Mouse (Mus musculus): ENCODE data around the gene Mrpl23.

The Mrpl23 gene

GRCm38 (mm10) chr7:142532671-142533058 is at the start of gene Mrpl23:
Gene Mrpl23, plus strand, starts transcription at chr7:142532686.
- DNase-seq (ENCODE audit: low spot score): no peak

- DNase-seq (ENCODE audit: low spot score): no peak
Measured at GRCm38 (mm10) chr7:142483136-142483535, 49.4 kb upstream of the Mrpl23 start.

- DNase-seq (ENCODE audit: low spot score): no peak
Measured at GRCm38 (mm10) chr7:142484780-142485179, 47.7 kb upstream of the Mrpl23 start.

- DNase-seq (ENCODE audit: low spot score): no peak
Measured at GRCm38 (mm10) chr7:142486751-142487162, 45.7 kb upstream of the Mrpl23 start.

GRCm38 (mm10) chr7:142487341-142487859 is 45.1 kb upstream of the Mrpl23 start:
- no peak for DNase-seq (ENCODE audit: low spot score)

- DNase-seq (ENCODE audit: low spot score): no peak
Measured at GRCm38 (mm10) chr7:142488053-142488452, 44.4 kb upstream of the Mrpl23 start.

GRCm38 (mm10) chr7:142493535-142493934 is 39.0 kb upstream of the Mrpl23 start:
- DNase-seq (ENCODE audit: low spot score): no peak

- no peak for DNase-seq (ENCODE audit: low spot score)
Measured at GRCm38 (mm10) chr7:142496158-142496557, 36.3 kb upstream of the Mrpl23 start.

GRCm38 (mm10) chr7:142496800-142497199 is 35.7 kb upstream of the Mrpl23 start:
- DNase-seq (ENCODE audit: low spot score): no peak

GRCm38 (mm10) chr7:142497775-142498174 is 34.7 kb upstream of the Mrpl23 start:
- no peak for DNase-seq (ENCODE audit: low spot score)

GRCm38 (mm10) chr7:142498575-142498974 is 33.9 kb upstream of the Mrpl23 start, which contains the start of gene Tnnt3:
Gene Tnnt3, plus strand, starts transcription at chr7:142498836.
- no peak for DNase-seq (ENCODE audit: low spot score)

GRCm38 (mm10) chr7:142499010-142499721 is 33.3 kb upstream of the Mrpl23 start:
- no peak for DNase-seq (ENCODE audit: low spot score)

GRCm38 (mm10) chr7:142500032-142500431 is 32.5 kb upstream of the Mrpl23 start:
- no peak for DNase-seq (ENCODE audit: low spot score)

GRCm38 (mm10) chr7:142503206-142503605 is 29.3 kb upstream of the Mrpl23 start:
- no peak for DNase-seq (ENCODE audit: low spot score)

- no peak for DNase-seq (ENCODE audit: low spot score)
Measured at GRCm38 (mm10) chr7:142505942-142506341, 26.5 kb upstream of the Mrpl23 start.

- no peak for DNase-seq (ENCODE audit: low spot score)
Measured at GRCm38 (mm10) chr7:142506501-142506900, 26.0 kb upstream of the Mrpl23 start.

GRCm38 (mm10) chr7:142507453-142507852 is 25.0 kb upstream of the Mrpl23 start:
- no peak for DNase-seq (ENCODE audit: low spot score)

GRCm38 (mm10) chr7:142509518-142509917 is 23.0 kb upstream of the Mrpl23 start:
- DNase-seq (ENCODE audit: low spot score): no peak

GRCm38 (mm10) chr7:142510021-142510777 is 22.3 kb upstream of the Mrpl23 start:
- no peak for DNase-seq (ENCODE audit: low spot score)

GRCm38 (mm10) chr7:142514048-142514447 is 18.4 kb upstream of the Mrpl23 start:
- no peak for DNase-seq (ENCODE audit: low spot score)

- no peak for DNase-seq (ENCODE audit: low spot score)
Measured at GRCm38 (mm10) chr7:142516221-142516978, 16.1 kb upstream of the Mrpl23 start.

- no peak for DNase-seq (ENCODE audit: low spot score)
Measured at GRCm38 (mm10) chr7:142517531-142517930, 15.0 kb upstream of the Mrpl23 start.

All from ovary, adult 18-20 months (tissue).